Mouse (Mus musculus) embryonic facial prominence, embryonic 13.5 days (tissue): ENCODE results near the gene Upk3a. TPM values are rescaled to one million over a fixed set of nuclear protein-coding genes. Genes with fewer than 3 reads are reported as not detected.

Source experiments
- ATAC-seq: fragments of 200-750 bp; cut with Nextera tagmentation; 2 replicates; pipeline ENCODE4 v1.8.0; 2017; ENCODE audit warnings: low read depth; ENCODE audit not compliant: insufficient number of reproducible peaks, insufficient read depth, low FRiP score, low TSS enrichment
- H3K27ac ChIP-seq: fragments of 300-500 bp; sonication (generic); 2 replicates; pipeline ENCODE4 v1.5.1; 2015; ENCODE audit warnings: moderate library complexity, mild to moderate bottlenecking, inconsistent platforms
- H3K27me3 ChIP-seq: fragments of 300-500 bp; sonication (generic); 2 replicates; pipeline ENCODE4 v1.6.1; 2015; ENCODE audit warnings: mild to moderate bottlenecking, inconsistent platforms
- H3K36me3 ChIP-seq: fragments of 300-500 bp; sonication (generic); 2 replicates; pipeline ENCODE4 v1.6.1; 2015; ENCODE audit warnings: mild to moderate bottlenecking, inconsistent platforms
- H3K4me1 ChIP-seq: fragments of 300-500 bp; sonication (generic); 2 replicates; pipeline ENCODE4 v1.6.1; 2015; ENCODE audit warnings: inconsistent platforms
- H3K4me2 ChIP-seq: fragments of 300-500 bp; sonication (generic); 2 replicates; pipeline ENCODE4 v1.6.1; 2015; ENCODE audit warnings: moderate library complexity, mild to moderate bottlenecking, inconsistent platforms
- H3K4me3 ChIP-seq: fragments of 300-500 bp; sonication (generic); 2 replicates; pipeline ENCODE4 v1.5.1; 2015; ENCODE audit warnings: mild to moderate bottlenecking, inconsistent platforms
- H3K9ac ChIP-seq: fragments of 300-500 bp; sonication (generic); 2 replicates; pipeline ENCODE4 v1.6.1; 2015; ENCODE audit warnings: mild to moderate bottlenecking, inconsistent platforms
- H3K9me3 ChIP-seq: fragments of 300-500 bp; sonication (generic); 2 replicates; pipeline ENCODE4 v1.6.1; 2016; ENCODE audit warnings: inconsistent platforms
- WGBS: fragments of 180-500 bp; shearing (Covaris S2); methylation state at CpG from one replicate; pipeline ENCODE4 v1.1.7; 2015; ENCODE audit warnings: mixed read lengths; 5-methylcytosine and 5-hydroxymethylcytosine counted together
- polyA plus RNA-seq: library from polyadenylated mRNA; unstranded; fragments of >200 nt; fragmentation: Nextera tagmentation; extraction: Ambion mirVana; gene quantifications from 2 replicates; pipeline ENCODE4 v1.2.1, GENCODE M21; 2015

Upk3a gene
- polyA plus RNA-seq, 1 experiment from 2014 or later: 1.2 TPM

DNA sequence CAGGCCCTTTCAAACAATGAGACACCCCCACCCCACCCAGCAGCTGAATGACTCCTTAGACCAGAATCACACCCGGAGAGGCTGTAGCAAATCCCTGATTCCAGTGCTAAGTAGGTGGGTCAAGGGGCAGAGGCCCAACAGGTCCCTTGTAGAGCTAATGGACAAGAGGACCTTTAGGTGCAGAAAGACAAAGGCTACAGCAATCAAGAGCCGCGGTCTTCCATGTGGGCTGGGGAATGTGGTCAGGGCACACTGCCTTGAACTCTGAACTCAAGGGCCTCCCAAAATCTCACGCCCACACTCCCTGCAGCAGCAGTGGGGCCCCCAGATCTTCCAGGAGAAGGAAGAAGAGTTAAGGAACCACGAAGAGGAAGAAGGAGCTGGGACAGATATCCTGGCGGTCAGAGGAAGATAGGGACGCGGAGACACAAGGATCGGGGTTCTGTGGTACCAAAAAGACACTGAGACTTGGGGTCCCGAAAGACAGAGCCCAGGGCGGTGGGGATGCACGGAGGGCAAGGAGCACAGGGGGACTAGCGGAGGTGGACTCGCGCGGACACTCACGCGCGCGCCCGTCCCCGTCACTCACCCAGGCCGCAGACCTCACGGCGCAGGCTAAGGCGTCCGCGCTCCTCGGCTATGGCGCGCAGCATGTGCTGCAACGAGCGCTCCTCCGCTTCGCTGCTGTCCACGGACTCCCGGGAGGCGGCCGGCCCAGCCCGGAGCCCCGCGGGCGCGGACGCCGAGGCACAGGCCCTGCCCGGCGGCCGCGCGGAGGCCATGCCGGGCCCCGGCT lies 29.7 kb upstream of the Upk3a start:
- WGBS: under 1% methylated on average over 31 of the region's 53 CpGs
- peak overlapping the region; percentile 90 for H3K9ac ChIP-seq
- H3K27ac ChIP-seq: peak overlapping the region; percentile 33; the same call in 1 of the 2 replicates
- no peaks in the 10 kb centered on the region for H3K9me3 ChIP-seq
- no peaks in the 10 kb centered on the region for H3K36me3 ChIP-seq
- H3K27me3 ChIP-seq: 0 out of 2 replicates have a peak, but pooled peaks cover 2% of the 10 kb centered on the region
- peaks cover 30% of the 10 kb centered on the region for H3K4me1 ChIP-seq
- peak overlapping the region; percentile 87 for H3K4me3 ChIP-seq
- H3K4me2 ChIP-seq: peak overlapping the region; percentile 93
- ATAC-seq: peak; percentile 54

DNA sequence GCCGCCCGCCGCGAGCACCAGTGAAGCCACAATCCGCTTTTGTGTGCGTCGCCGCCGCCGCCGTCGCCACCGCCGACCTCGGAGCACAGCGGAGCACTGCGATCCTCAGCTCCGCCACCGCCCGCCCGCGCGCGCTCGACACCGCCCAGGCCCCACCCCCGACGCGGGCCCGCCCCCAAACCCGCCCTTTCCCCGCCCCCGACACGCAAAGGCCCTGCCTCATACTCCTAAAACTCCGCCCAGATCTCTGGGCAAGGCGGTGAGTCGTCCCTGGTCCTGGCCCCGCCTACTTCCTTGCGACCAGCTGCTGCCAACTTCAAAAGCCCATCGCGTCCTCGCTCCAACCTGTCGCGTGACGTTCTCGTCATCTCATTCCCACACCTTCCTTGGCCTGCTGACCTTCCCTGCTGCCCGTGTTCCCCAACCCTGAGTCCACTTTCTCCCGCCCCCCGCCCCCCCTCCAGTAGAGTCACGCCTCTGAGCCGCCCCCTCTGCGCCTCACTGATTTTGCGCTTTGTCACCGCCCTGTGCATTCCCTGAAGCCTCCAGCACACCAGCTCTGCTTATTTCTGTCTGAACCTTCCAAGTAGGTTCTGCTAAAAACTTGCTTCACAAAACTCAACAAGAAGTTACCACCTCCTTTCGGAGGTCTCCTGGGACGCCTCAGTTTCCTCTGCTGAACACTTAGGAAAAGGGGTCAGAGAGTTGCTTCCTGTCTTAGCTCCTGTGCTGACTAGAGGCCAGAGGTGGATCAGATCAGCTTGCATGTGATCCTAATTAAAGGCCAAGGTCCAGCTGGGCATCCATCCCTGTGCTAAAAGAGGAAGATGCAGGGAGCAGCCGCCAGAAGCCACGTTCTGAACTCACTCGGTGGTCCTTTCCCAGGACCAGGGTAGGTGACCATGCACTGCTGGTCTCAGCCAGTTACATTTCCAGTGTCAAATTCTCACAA lies 28.8 kb upstream of the Upk3a start, which contains the start of gene 5031439G07Rik:
5031439G07Rik (minus strand) TSS at position 678 of the 952 bp plus-strand sequence.
- Histone ChIP-seq H3K4me1 (peaks cover 27% of the 10 kb centered on the region), H3K27ac (peak within 1 kb of the TSS; percentile 33; the same call in 1 of the 2 replicates), H3K4me2 (peak within 1 kb of the TSS; percentile 93), H3K9ac (peak within 1 kb of the TSS; percentile 90), H3K36me3 (no peaks in the 10 kb centered on the region), H3K4me3 (peak within 1 kb of the TSS; percentile 87), H3K27me3 (0 out of 2 replicates have a peak, but pooled peaks cover 2% of the 10 kb centered on the region), H3K9me3 (no peaks in the 10 kb centered on the region)
- ATAC-seq: peak; percentile 85
- WGBS: under 1% methylated on average over 51 of the region's 59 CpGs

DNA sequence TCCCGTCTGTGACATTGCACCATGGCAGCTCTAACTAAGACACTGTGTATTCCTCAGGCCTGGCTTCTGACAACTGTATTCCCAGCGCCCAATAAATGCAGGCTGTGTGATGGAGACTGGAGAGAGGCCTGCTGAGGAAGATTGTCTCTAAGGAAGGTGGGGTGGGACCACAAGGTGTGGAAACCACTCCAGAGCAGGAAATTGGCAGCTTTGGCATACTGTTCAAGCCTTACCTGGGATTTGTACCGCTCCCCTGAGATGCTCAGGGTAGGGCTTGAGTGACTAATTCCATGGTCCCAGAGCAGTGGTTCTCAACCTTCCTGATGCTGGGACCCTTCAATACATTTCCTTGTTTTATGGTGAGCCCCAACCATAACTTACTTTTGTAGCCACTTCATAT lies 27.8 kb upstream of the Upk3a start:
- no peak overlapping the region for H3K9ac ChIP-seq
- 0 out of 2 replicates have a peak, but pooled peaks cover 4% of the 10 kb centered on the region for H3K27me3 ChIP-seq
- no peak overlapping the region for H3K4me3 ChIP-seq
- WGBS: 69% methylated on average over 3 of the region's 3 CpGs
- H3K4me1 ChIP-seq: peaks cover 27% of the 10 kb centered on the region
- H3K36me3 ChIP-seq: no peaks in the 10 kb centered on the region
- ATAC-seq: no peak
- H3K4me2 ChIP-seq: no peak overlapping the region
- no peak overlapping the region for H3K27ac ChIP-seq
- H3K9me3 ChIP-seq: no peaks in the 10 kb centered on the region

DNA sequence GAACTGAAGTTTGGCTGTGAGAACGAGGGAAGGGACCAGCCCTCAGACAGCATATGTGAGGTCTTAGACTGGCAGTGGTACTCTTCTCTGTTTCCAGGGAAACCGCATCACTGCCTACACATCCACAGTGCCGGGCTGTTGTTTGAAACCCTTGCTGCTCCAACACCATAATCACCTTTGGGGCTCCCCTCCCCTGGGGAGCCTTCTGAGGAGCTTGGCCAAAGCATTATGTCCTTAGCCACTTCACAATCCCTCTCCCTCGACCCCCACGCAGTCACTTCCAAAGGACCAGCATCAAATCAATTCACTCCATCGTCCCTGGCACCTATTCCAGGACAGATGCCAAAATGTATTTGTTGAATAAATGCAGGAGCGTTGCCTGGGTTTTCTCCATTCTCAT lies 27.2 kb upstream of the Upk3a start:
- no peak for ATAC-seq
- H3K36me3 ChIP-seq: no peaks in the 10 kb centered on the region
- H3K4me3 ChIP-seq: no peak overlapping the region
- 69% methylated on average over 7 of the region's 7 CpGs for WGBS
- no peaks in the 10 kb centered on the region for H3K9me3 ChIP-seq
- no peak overlapping the region for H3K4me2 ChIP-seq
- no peak overlapping the region for H3K27ac ChIP-seq
- peaks cover 27% of the 10 kb centered on the region for H3K4me1 ChIP-seq
- peaks cover 9% of the 10 kb centered on the region; the same call in 1 of the 2 replicates for H3K27me3 ChIP-seq
- H3K9ac ChIP-seq: no peak overlapping the region

DNA sequence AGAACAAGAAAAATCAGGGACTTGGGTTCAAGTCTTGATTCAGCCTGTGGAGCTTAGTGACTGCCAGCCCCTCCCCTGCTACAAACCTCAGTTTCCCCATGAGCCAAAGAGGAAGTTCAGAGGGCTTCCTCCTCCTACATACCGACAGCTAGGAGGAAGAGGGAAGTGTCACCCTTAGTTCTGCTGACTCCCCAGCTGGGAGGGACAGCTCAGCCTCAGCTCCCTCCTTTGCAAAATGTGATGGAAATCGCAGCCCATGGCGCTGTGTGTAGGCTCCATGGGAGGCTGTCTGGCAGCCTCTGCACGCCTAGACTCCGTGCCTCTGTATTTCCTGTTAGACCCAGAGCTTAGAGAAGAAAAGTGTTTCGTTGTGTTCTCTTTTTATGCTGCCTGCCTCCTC lies 22.4 kb upstream of the Upk3a start:
- Histone ChIP-seq H3K27ac (no peak overlapping the region), H3K36me3 (no peaks in the 10 kb centered on the region), H3K9me3 (no peaks in the 10 kb centered on the region), H3K27me3 (peaks cover 7% of the 10 kb centered on the region; the same call in 1 of the 2 replicates), H3K4me3 (no peak overlapping the region), H3K9ac (no peak overlapping the region), H3K4me1 (no peaks in the 10 kb centered on the region), H3K4me2 (no peak overlapping the region)
- WGBS: 33% methylated on average over 6 of the region's 6 CpGs
- ATAC-seq: no peak

DNA sequence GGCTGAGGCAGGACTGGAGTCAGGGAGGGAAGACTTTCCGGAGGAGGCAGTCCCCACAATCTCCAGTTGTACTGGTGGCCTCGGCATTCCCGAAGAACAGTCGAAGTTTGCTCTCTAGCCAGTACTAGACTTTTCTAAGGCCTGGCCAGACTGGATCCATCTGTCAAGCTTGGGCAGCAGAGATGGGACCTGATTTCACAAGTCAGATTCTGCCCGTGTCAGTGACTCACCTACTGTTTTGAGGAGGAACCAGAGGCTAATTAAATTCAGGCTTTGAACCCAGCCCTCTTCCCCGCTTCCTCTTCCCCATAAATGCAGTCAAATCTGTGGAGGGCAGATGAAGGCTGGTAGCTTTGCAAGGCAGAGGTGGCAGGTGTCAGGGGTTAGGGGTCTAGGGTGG lies 21.9 kb upstream of the Upk3a start:
- ATAC-seq: no peak
- H3K4me3 ChIP-seq: no peak overlapping the region
- no peak overlapping the region for H3K4me2 ChIP-seq
- H3K27ac ChIP-seq: no peak overlapping the region
- H3K4me1 ChIP-seq: no peaks in the 10 kb centered on the region
- H3K27me3 ChIP-seq: peaks cover 10% of the 10 kb centered on the region; the same call in 1 of the 2 replicates
- H3K9ac ChIP-seq: no peak overlapping the region
- WGBS: 30% methylated on average over 6 of the region's 6 CpGs
- no peaks in the 10 kb centered on the region for H3K9me3 ChIP-seq
- no peaks in the 10 kb centered on the region for H3K36me3 ChIP-seq

DNA sequence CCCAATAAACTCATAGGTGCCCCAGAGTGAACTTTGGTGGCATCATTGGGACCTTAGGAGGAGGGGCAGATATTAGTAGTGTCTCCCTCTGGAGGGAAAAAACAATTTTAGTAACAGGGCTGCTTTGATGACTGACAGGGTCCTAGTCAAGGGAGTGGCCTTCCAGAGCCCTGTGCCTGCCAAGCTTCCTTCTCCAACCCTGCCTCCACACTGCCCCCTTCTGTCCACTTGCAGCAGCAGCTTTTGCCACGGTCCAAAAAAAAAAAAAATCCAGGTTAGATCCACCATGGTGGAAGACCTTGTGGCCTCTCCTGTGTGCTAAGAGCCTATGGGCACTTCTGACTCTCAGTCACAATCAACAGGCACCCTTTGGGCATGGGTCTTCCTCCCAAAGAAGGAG lies 21.0 kb upstream of the Upk3a start:
- Histone ChIP-seq H3K27me3 (peaks cover 18% of the 10 kb centered on the region), H3K9me3 (no peaks in the 10 kb centered on the region), H3K36me3 (no peaks in the 10 kb centered on the region), H3K4me2 (no peak overlapping the region), H3K4me1 (no peaks in the 10 kb centered on the region), H3K27ac (no peak overlapping the region), H3K4me3 (no peak overlapping the region), H3K9ac (no peak overlapping the region)
- 6% methylated on average over 1 of the region's 1 CpGs for WGBS
- ATAC-seq: no peak

DNA sequence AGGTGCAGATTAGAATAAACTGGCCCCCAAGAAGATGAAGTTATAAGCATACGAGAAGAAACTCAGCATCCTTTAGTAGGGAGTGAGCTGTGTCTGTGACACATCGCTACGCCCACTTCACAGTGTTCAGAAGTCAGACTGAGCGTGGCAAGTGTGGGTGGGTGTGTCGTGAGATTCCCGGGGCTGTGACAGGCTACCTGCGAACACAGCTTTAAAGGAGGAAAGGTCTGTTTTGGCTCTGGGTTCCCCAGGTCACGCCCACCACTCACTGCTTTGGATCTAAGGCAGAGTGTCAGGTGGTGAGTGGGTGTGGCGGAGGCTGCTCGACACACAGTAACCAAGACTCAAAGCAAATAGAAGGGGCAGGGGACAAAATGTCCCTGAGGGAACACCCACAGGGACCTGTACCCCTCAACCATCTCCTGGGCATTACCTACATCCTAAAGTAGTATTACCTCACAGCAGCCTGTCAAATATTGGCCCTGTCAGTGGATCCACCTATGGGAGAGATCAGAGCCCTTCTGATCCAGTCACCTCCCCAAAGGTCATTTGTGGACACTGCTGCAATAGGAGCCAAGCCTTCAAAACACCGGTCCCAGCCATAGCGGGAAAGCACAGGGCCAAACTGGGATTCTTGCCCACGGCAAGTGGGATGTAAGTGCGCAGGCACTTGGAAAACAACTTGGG lies 19.0 kb upstream of the Upk3a start:
- Histone ChIP-seq H3K9me3 (no peaks in the 10 kb centered on the region), H3K4me2 (no peak overlapping the region), H3K9ac (no peak overlapping the region), H3K36me3 (no peaks in the 10 kb centered on the region), H3K4me3 (no peak overlapping the region), H3K4me1 (0 out of 2 replicates have a peak, but pooled peaks cover 3% of the 10 kb centered on the region), H3K27ac (no peak overlapping the region), H3K27me3 (peaks cover 32% of the 10 kb centered on the region)
- 74% methylated on average over 14 of the region's 14 CpGs for WGBS
- no peak for ATAC-seq

DNA sequence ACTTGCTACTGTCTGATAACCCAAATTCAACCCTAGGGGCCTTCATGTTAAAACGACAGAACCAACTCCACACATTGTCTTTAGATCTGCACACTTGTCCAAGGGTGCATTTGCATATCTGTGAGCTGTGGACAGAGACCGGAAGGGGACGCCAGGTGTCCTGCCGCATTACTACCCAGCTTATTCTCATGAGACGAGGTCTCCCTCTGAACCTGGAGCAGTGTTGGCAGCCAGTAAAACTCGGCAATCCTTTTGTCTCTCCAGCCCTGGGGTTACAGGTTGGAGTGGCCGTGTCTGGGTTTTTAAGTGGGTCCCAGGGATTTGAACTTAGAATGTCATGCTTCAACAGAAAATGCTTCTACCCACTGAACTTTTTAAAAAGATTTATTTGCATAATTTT lies 17.0 kb upstream of the Upk3a start:
- Histone ChIP-seq H3K9ac (no peak overlapping the region), H3K36me3 (no peaks in the 10 kb centered on the region), H3K4me2 (no peak overlapping the region), H3K27ac (no peak overlapping the region), H3K4me1 (0 out of 2 replicates have a peak, but pooled peaks cover 3% of the 10 kb centered on the region), H3K9me3 (no peaks in the 10 kb centered on the region), H3K4me3 (no peak overlapping the region), H3K27me3 (peaks cover 25% of the 10 kb centered on the region)
- WGBS: 72% methylated on average over 7 of the region's 7 CpGs
- ATAC-seq: no peak

DNA sequence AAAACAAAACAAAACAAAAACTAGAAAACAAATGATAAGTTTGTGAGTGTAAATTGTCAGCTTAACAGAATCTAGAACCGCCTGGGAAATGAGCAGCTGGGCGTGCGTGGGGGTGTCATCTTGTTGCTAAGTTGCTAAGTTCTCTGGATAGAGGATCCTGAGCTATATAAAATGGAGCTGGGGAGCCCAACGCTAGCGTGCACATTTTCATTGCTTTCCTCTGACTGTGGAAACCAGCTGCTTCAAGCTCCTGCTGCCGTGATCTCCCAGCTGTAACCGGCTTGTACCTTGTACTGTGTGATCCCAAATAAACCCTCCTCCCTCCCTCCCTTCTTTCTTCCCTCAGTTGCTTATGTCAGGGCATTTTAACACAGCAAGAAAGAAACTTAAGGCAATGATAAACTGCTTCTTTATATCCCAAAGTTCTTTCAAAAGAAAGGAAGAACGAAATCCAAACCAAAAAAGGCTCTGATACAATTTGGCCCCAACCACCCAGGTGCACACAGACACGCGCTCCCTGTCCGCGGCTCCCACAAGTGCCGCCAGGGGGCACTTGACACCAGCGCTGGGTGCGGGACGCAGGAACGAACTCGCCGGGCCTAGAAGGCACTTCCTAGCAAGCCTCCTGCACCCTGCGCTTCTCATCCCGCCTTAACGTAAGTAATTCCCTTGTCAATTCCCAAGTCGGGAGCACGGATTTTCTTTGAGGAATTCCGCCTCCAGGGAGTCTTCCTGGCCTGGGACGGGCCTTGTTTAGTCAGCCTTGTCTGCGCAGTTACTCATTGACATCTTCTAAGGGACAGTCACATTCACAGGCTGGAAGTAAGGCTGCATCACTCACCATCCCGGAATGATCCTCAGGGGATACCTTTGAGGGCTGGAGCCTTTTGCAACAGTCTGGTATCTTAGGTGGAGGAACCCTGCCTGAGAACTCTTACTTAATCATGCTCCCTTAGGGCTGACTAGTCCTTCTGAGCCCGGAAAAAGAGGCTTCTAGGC lies 15.7 kb upstream of the Upk3a start:
- Histone ChIP-seq H3K4me1 (0 out of 2 replicates have a peak, but pooled peaks cover 3% of the 10 kb centered on the region), H3K27me3 (peaks cover 25% of the 10 kb centered on the region), H3K27ac (no peak overlapping the region), H3K9me3 (no peaks in the 10 kb centered on the region), H3K9ac (no peak overlapping the region), H3K36me3 (no peaks in the 10 kb centered on the region), H3K4me2 (no peak overlapping the region; the same call in 1 of the 2 replicates), H3K4me3 (no peak overlapping the region)
- ATAC-seq: no peak
- WGBS: 17% methylated on average over 29 of the region's 29 CpGs
